Mouse (Mus musculus): Measurements from ENCODE around the gene Sesn1. TPM values are rescaled to one million over a fixed set of nuclear protein-coding genes. Genes with fewer than 3 reads are reported as not detected.

Sesn1 gene
- polyA plus RNA-seq, 1 experiment: 5.0 TPM

DNA sequence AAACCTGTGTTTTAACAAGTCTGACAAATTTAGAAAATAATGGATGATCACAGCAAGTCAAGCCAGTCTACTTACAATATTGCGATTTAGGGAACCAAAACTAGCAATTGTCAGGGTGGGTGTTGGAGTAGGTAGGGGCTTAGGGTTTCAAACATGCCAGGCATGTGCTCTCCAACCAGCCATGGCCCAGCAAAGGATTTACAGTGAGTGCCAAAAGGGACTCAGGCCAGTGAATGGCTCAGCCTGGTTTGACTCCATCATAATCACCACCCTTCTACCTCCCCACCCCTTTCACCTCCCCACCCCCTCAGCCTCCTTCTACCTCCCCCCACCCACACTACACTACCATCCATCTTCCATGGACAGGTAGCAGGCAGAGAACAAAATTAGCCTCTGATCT is 69.9 kb downstream of the Sesn1 start:
- Histone ChIP-seq H3K79me3 (ENCODE audit: low read depth) (no peaks in the 10 kb centered on the region), H3K36me3 (ENCODE audit: control insufficient read depth, insufficient read depth) (no peaks in the 10 kb centered on the region), H3K27me3 (ENCODE audit: control insufficient read depth, insufficient read depth, insufficient read length) (no peaks in the 10 kb centered on the region), H3ac (ENCODE audit: control insufficient read depth, insufficient read length, low read depth) (no peak overlapping the region), H3K4me3 (ENCODE audit: insufficient read depth, poor library complexity, severe bottlenecking) (no peak overlapping the region), H3K79me2 (ENCODE audit: control insufficient read depth, insufficient read depth) (no peaks in the 10 kb centered on the region)
- TF ChIP-seq USF1 (IDR thresholded peaks at IDR 0.05; ENCODE audit: low read depth): no peak
- TF ChIP-seq CEBPB (IDR thresholded peaks at IDR 0.05; ENCODE audit: low read depth): no peak
- no peak for TF ChIP-seq MYOG (IDR thresholded peaks at IDR 0.05; ENCODE audit: control insufficient read depth, extremely low read depth, insufficient read length)
- TF ChIP-seq MYOD1 (IDR thresholded peaks at IDR 0.05; ENCODE audit: control insufficient read depth, insufficient read length, low read depth): no peak
- no peak for TF ChIP-seq CTCF (IDR thresholded peaks at IDR 0.05; ENCODE audit: control insufficient read depth, insufficient read depth, insufficient read length)
- TF ChIP-seq MAX (IDR thresholded peaks at IDR 0.05): no peak
- no peak for TF ChIP-seq FOSL1 (IDR thresholded peaks at IDR 0.05; ENCODE audit: insufficient read depth, low read length, poor library complexity, severe bottlenecking)

DNA sequence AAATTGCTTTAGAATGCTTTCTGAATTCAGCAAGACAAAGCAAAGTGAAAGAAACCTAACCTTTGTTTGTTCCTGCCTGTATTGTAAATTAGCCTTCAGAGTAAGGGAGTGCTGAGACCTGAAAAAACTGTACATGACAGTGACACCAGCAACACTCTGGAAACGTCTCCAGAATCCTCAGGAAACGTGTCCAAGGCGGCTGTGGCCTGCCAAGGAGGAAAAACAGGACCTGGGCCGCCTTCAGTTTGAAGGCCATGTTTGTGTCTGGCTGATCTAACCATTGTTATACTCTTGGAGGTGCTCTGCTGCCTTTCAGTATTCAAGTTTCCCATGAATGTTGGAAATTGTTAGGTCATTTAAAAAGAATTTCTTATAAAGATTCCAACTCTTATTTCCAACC is 70.5 kb downstream of the Sesn1 start:
- no peak for TF ChIP-seq MYOD1 (IDR thresholded peaks at IDR 0.05; ENCODE audit: control insufficient read depth, insufficient read length, low read depth)
- no peak for TF ChIP-seq MYOG (IDR thresholded peaks at IDR 0.05; ENCODE audit: control insufficient read depth, extremely low read depth, insufficient read length)
- TF ChIP-seq FOSL1 (IDR thresholded peaks at IDR 0.05; ENCODE audit: insufficient read depth, low read length, poor library complexity, severe bottlenecking): no peak
- no peak for TF ChIP-seq MAX (IDR thresholded peaks at IDR 0.05)
- TF ChIP-seq CTCF (IDR thresholded peaks at IDR 0.05; ENCODE audit: control insufficient read depth, insufficient read depth, insufficient read length): no peak
- no peak for TF ChIP-seq CEBPB (IDR thresholded peaks at IDR 0.05; ENCODE audit: low read depth)
- no peak for TF ChIP-seq USF1 (IDR thresholded peaks at IDR 0.05; ENCODE audit: low read depth)
- Histone ChIP-seq H3K27me3 (ENCODE audit: control insufficient read depth, insufficient read depth, insufficient read length) (no peaks in the 10 kb centered on the region), H3K36me3 (ENCODE audit: control insufficient read depth, insufficient read depth) (no peaks in the 10 kb centered on the region), H3K79me2 (ENCODE audit: control insufficient read depth, insufficient read depth) (no peaks in the 10 kb centered on the region), H3K79me3 (ENCODE audit: low read depth) (no peaks in the 10 kb centered on the region), H3K4me3 (ENCODE audit: insufficient read depth, poor library complexity, severe bottlenecking) (no peak overlapping the region), H3ac (ENCODE audit: control insufficient read depth, insufficient read length, low read depth) (no peak overlapping the region)

- Histone ChIP-seq H3K27me3 (ENCODE audit: control insufficient read depth, insufficient read depth, insufficient read length) (no peaks in the 10 kb centered on the region), H3K4me3 (ENCODE audit: insufficient read depth, poor library complexity, severe bottlenecking) (no peak overlapping the region), H3K36me3 (ENCODE audit: control insufficient read depth, insufficient read depth) (no peaks in the 10 kb centered on the region), H3K79me2 (ENCODE audit: control insufficient read depth, insufficient read depth) (no peaks in the 10 kb centered on the region), H3ac (ENCODE audit: control insufficient read depth, insufficient read length, low read depth) (no peak overlapping the region), H3K79me3 (ENCODE audit: low read depth) (no peaks in the 10 kb centered on the region)
- TF ChIP-seq MAX (IDR thresholded peaks at IDR 0.05) (no peak), MYOG (IDR thresholded peaks at IDR 0.05; ENCODE audit: control insufficient read depth, extremely low read depth, insufficient read length) (no peak), CEBPB (IDR thresholded peaks at IDR 0.05; ENCODE audit: low read depth) (no peak), CTCF (IDR thresholded peaks at IDR 0.05; ENCODE audit: control insufficient read depth, insufficient read depth, insufficient read length) (no peak), MYOD1 (IDR thresholded peaks at IDR 0.05; ENCODE audit: control insufficient read depth, insufficient read length, low read depth) (no peak), FOSL1 (IDR thresholded peaks at IDR 0.05; ENCODE audit: insufficient read depth, low read length, poor library complexity, severe bottlenecking) (no peak), USF1 (IDR thresholded peaks at IDR 0.05; ENCODE audit: low read depth) (no peak)
Measured at GRCm38 (mm10) chr10:41880777-41881176, 71.0 kb downstream of the Sesn1 start.

DNA sequence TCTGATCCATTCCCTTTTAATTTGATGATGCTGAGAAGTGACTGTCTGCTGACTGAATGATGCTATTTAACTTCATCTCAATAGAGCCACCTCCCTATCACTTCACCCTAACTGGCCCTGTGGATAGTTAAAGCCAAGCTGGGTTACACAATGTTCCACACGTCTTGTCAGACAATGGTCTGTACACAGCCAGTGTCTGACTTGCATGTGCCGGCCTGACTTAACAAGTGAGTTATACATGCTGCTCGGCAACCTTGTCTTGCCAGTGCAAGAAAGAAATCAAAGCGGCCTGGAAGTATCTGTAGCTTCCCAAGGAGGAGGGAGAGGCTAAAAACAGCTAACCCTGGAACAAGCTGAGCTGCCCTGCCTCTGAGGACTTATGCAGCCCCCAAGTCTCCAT is 71.7 kb downstream of the Sesn1 start:
- TF ChIP-seq CTCF (IDR thresholded peaks at IDR 0.05; ENCODE audit: control insufficient read depth, insufficient read depth, insufficient read length) (no peak), MYOG (IDR thresholded peaks at IDR 0.05; ENCODE audit: control insufficient read depth, extremely low read depth, insufficient read length) (no peak), MYOD1 (IDR thresholded peaks at IDR 0.05; ENCODE audit: control insufficient read depth, insufficient read length, low read depth) (no peak), USF1 (IDR thresholded peaks at IDR 0.05; ENCODE audit: low read depth) (no peak)
- Histone ChIP-seq H3K4me3 (ENCODE audit: insufficient read depth, poor library complexity, severe bottlenecking) (no peak overlapping the region), H3K27me3 (ENCODE audit: control insufficient read depth, insufficient read depth, insufficient read length) (no peaks in the 10 kb centered on the region), H3K36me3 (ENCODE audit: control insufficient read depth, insufficient read depth) (no peaks in the 10 kb centered on the region), H3ac (ENCODE audit: control insufficient read depth, insufficient read length, low read depth) (no peak overlapping the region), H3K79me3 (ENCODE audit: low read depth) (no peaks in the 10 kb centered on the region), H3K79me2 (ENCODE audit: control insufficient read depth, insufficient read depth) (no peaks in the 10 kb centered on the region)

DNA sequence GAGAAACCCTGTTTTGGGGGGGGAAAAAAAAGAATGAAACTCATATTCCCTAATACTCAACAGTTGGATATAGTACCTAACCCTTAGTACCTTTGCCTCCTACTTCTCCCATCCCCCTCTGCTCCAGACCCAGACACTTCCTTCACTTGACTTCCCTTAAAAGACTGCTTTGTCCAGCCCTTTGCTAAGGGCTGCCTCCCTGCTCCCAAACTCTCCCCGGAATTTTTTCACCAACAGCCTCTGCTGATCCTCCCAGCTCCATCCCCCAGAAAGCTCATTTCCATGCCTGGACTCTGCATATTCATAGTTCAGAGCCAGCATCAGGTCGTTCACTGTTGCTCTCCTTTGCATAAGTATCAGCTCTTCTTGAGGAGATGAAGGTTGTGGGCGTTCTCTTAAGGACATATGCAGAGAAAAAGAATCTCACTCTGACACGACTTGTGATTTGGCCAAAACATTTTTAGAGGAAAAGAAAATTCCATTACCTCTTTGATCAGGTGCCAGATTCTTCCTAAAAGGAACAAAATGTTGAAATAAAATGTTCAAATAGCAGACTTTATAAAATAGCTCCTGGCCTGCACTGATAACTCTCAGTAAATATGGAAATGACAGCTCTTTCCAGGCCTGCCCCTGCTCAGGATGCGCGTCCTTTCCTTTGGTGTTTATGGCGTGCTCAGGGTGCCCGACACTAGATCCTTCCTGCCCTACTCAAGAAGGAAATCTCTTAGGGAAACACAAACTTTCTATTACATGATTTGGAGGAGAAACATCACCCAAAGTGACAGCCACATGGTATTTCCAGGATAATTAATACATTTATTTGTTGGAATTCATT is 74.2 kb downstream of the Sesn1 start:
- Histone ChIP-seq H3K79me2 (ENCODE audit: control insufficient read depth, insufficient read depth) (no peaks in the 10 kb centered on the region), H3K4me3 (ENCODE audit: insufficient read depth, poor library complexity, severe bottlenecking) (no peak overlapping the region), H3K36me3 (ENCODE audit: control insufficient read depth, insufficient read depth) (no peaks in the 10 kb centered on the region), H3ac (ENCODE audit: control insufficient read depth, insufficient read length, low read depth) (no peak overlapping the region), H3K79me3 (ENCODE audit: low read depth) (no peaks in the 10 kb centered on the region), H3K27me3 (ENCODE audit: control insufficient read depth, insufficient read depth, insufficient read length) (no peaks in the 10 kb centered on the region)
- TF ChIP-seq FOSL1 (IDR thresholded peaks at IDR 0.05; ENCODE audit: insufficient read depth, low read length, poor library complexity, severe bottlenecking): no peak
- no peak for TF ChIP-seq CTCF (IDR thresholded peaks at IDR 0.05; ENCODE audit: control insufficient read depth, insufficient read depth, insufficient read length)
- TF ChIP-seq CEBPB (IDR thresholded peaks at IDR 0.05; ENCODE audit: low read depth): no peak
- no peak for TF ChIP-seq MYOD1 (IDR thresholded peaks at IDR 0.05; ENCODE audit: control insufficient read depth, insufficient read length, low read depth)
- TF ChIP-seq USF1 (IDR thresholded peaks at IDR 0.05; ENCODE audit: low read depth): no peak
- no peak for TF ChIP-seq MYOG (IDR thresholded peaks at IDR 0.05; ENCODE audit: control insufficient read depth, extremely low read depth, insufficient read length)
- TF ChIP-seq MAX (IDR thresholded peaks at IDR 0.05): no peak

Data from C2C12 (cell line).